Mouse (Mus musculus) kidney, adult 8-10 months (tissue): ENCODE measurements around the gene Plac9a.
"Not testable (repeated sequence)": the region's sequence is repeated elsewhere in the genome, so short reads cannot be mapped to it uniquely, and the experiment has no call there.

Source experiments
- DNase-seq, 2 experiments: peaks; one replicate each; pipeline ENCODE4 v3.0.0; 2022

The Plac9a gene

GRCm38 (mm10) chr14:25903000-25903399, at the start of gene Plac9a:
Gene Plac9a (minus strand): TSS chr14:25903100.
- DNase-seq: not testable (repeated sequence)

- not testable (repeated sequence) for DNase-seq
These were observed 35.1 kb upstream of the Plac9a start, which contains the start of gene Cphx1 for GRCm38 (mm10) chr14:25938004-25938403. Gene Cphx1 (plus strand): TSS chr14:25938304.

GRCm38 (mm10) chr14:25936867-25937630, 34.1 kb upstream of the Plac9a start:
- DNase-seq: not testable (repeated sequence)

GRCm38 (mm10) chr14:25927562-25927881, 24.6 kb upstream of the Plac9a start, which contains the start of gene Tmem254a:
Gene Tmem254a (minus strand): TSS chr14:25927672.
- not testable (repeated sequence) for DNase-seq

GRCm38 (mm10) chr14:25926814-25927561, 24.1 kb upstream of the Plac9a start:
- DNase-seq: not testable (repeated sequence)

GRCm38 (mm10) chr14:25918427-25919170, 15.7 kb upstream of the Plac9a start:
- not testable (repeated sequence) for DNase-seq

- not testable (repeated sequence) for DNase-seq
These were observed 6.1 kb upstream of the Plac9a start for GRCm38 (mm10) chr14:25908976-25909375.

GRCm38 (mm10) chr14:25907272-25907671, 4.4 kb upstream of the Plac9a start:
- DNase-seq: not testable (repeated sequence)

- not testable (repeated sequence) for DNase-seq
These were observed 2.3 kb upstream of the Plac9a start for GRCm38 (mm10) chr14:25905243-25905642.

- not testable (repeated sequence) for DNase-seq
These were observed 7.2 kb downstream of the Plac9a start for GRCm38 (mm10) chr14:25895686-25896085.

GRCm38 (mm10) chr14:25894566-25894965, 8.3 kb downstream of the Plac9a start:
- not testable (repeated sequence) for DNase-seq

- DNase-seq: not testable (repeated sequence)
These were observed 17.0 kb downstream of the Plac9a start for GRCm38 (mm10) chr14:25885886-25886285.

- not testable (repeated sequence) for DNase-seq
These were observed 21.1 kb downstream of the Plac9a start for GRCm38 (mm10) chr14:25881769-25882168.

GRCm38 (mm10) chr14:25876640-25877039, 26.3 kb downstream of the Plac9a start:
- not testable (repeated sequence) for DNase-seq

- DNase-seq: no peak
These were observed 30.2 kb downstream of the Plac9a start for GRCm38 (mm10) chr14:25872461-25873415.

GRCm38 (mm10) chr14:25869135-25869878, 33.6 kb downstream of the Plac9a start:
- DNase-seq: no peak

- no peak for DNase-seq
These were observed 34.2 kb downstream of the Plac9a start for GRCm38 (mm10) chr14:25868706-25869105.

GRCm38 (mm10) chr14:25867834-25868233, 35.1 kb downstream of the Plac9a start:
- peak; percentile 59 to 64 for DNase-seq

GRCm38 (mm10) chr14:25866832-25867231, 36.1 kb downstream of the Plac9a start:
- no peak for DNase-seq

- DNase-seq: no peak
These were observed 36.5 kb downstream of the Plac9a start for GRCm38 (mm10) chr14:25866384-25866783.

- no peak for DNase-seq
These were observed 37.6 kb downstream of the Plac9a start for GRCm38 (mm10) chr14:25865251-25865650.
